Mouse (Mus musculus): ENCODE data around the gene Olfr1025-ps1.

- no peak for TF ChIP-seq CTCF (IDR thresholded peaks at IDR 0.05; ENCODE audit: borderline replicate concordance, extremely low read depth, insufficient read depth, insufficient read length)
- no peak for TF ChIP-seq POLR2A (IDR thresholded peaks at IDR 0.05; ENCODE audit: borderline replicate concordance, extremely low read depth, insufficient read depth, insufficient read length, poor library complexity, severe bottlenecking)
These were observed 46.7 kb upstream of the Olfr1025-ps1 start, which contains the start of gene Olfr1022 for GRCm38 (mm10) chr2:85868294-85868693.

All from brain, embryonic 14.5 days (tissue).